In genomic region chr12:50081157-50081556, GRCm38 (mm10) we compare ENCODE assay signal across 29 mouse cellular contexts.
DNase-seq lines count a peak whose midpoint lies in the region; ATAC-seq lines count a peak whose summit lies in the region.
"Had no signal": no experiment of that assay in that cellular context is flagged by ENCODE, and none has a peak within 500 bp of the region (broad histone marks: within the 10 kb centered on the region; RNA-seq: fewer than 3 reads in every experiment).

No protein-coding gene starts in this region.

- no peaks in the 10 kb centered on the region for H3K27me3 ChIP-seq in forebrain, embryonic 16.5 days (replicated peaks; ENCODE audit: control insufficient read depth, insufficient read depth, low read length)
- H3K27me3 ChIP-seq: CH12.LX; heart, embryonic 13.5 days; hindbrain, embryonic 15.5 days; limb, embryonic 13.5 days; lung, embryonic 15.5 days; megakaryocyte, embryonic 14.5 days; midbrain, embryonic 13.5 days had no signal

- H3K4me3 ChIP-seq in forebrain, embryonic 16.5 days (replicated peaks; ENCODE audit: low read length) = no peak overlapping the region
- H3K4me3 ChIP-seq: erythroblast, embryonic 14.5 days; gastrocnemius, adult 2 months; heart, adult 2 months; heart, embryonic 13.5 days; hindbrain, embryonic 10.5 days; hindbrain, embryonic 15.5 days; limb, embryonic 13.5 days; lung, embryonic 15.5 days; megakaryocyte, embryonic 14.5 days; midbrain, embryonic 13.5 days had no signal

- peak; percentile 54 for ATAC-seq in forebrain, embryonic 16.5 days
- ATAC-seq: inflammation-experienced regulatory T-cells, adult 6 months; midbrain, embryonic 13.5 days had no signal

- peak; percentile 2 to 5 for DNase-seq in cerebellum, postnatal 10 days
- DNase-seq in cerebellum, adult 8-10 months = no peak
- DNase-seq in layer of hippocampus, postnatal 14 days (ENCODE audit: low spot score in 2 of 2) = peak; percentile 33 to 37
- no peak for DNase-seq in layer of hippocampus, adult 11-12 months (ENCODE audit: low spot score)
- DNase-seq in brain, adult 2 months (ENCODE audit: low read depth, low spot score) = peak; percentile 24
- no peak for DNase-seq in heart, postnatal 14 days
- DNase-seq: adrenal gland, adult 8-10 months; cerebellum, adult 11 months; cerebellum, adult 9-11 months; gastrocnemius, adult 2 months; gastrocnemius, postnatal 36 days; heart, adult 2 months; heart, postnatal 10 days; kidney, adult 11 months; kidney, postnatal 14 days; spleen, adult 18-20 months; thymus, postnatal 14 days had no signal

- peak overlapping the region; percentile 90 for H3K27ac ChIP-seq in forebrain, embryonic 16.5 days (ENCODE audit: low read length)
- H3K27ac ChIP-seq: gastrocnemius, adult 2 months; heart, adult 2 months; heart, embryonic 13.5 days; hindbrain, embryonic 10.5 days; hindbrain, embryonic 15.5 days; limb, embryonic 13.5 days; lung, embryonic 15.5 days; midbrain, embryonic 13.5 days had no signal

- peaks cover 12% of the 10 kb centered on the region for H3K4me1 ChIP-seq in forebrain, embryonic 16.5 days (replicated peaks; ENCODE audit: control insufficient read depth, insufficient read depth, low read length)
- H3K4me1 ChIP-seq: heart, embryonic 13.5 days; hindbrain, embryonic 10.5 days; hindbrain, embryonic 15.5 days; limb, embryonic 13.5 days; lung, embryonic 15.5 days; megakaryocyte, embryonic 14.5 days; midbrain, embryonic 13.5 days had no signal

- H3K9ac ChIP-seq in forebrain, embryonic 16.5 days (replicated peaks; ENCODE audit: low read depth, low read length) = no peak overlapping the region; the same call in 1 of the 2 replicates
- H3K9ac ChIP-seq: heart, embryonic 13.5 days; hindbrain, embryonic 15.5 days; limb, embryonic 13.5 days; lung, embryonic 15.5 days; midbrain, embryonic 13.5 days had no signal

- H3K9me3 ChIP-seq in forebrain, embryonic 16.5 days (ENCODE audit: control insufficient read depth, low read length) = no peaks in the 10 kb centered on the region
- H3K9me3 ChIP-seq: heart, embryonic 13.5 days; hindbrain, embryonic 10.5 days; hindbrain, embryonic 15.5 days; limb, embryonic 13.5 days; lung, embryonic 15.5 days; megakaryocyte, embryonic 14.5 days; midbrain, embryonic 13.5 days had no signal

- 53% methylated on average over 9 of the region's 9 CpGs for WGBS in forebrain, embryonic 16.5 days

- no peaks in the 10 kb centered on the region for H3K36me3 ChIP-seq in forebrain, embryonic 16.5 days (ENCODE audit: control insufficient read depth, insufficient read depth)
- H3K36me3 ChIP-seq: heart, embryonic 13.5 days; hindbrain, embryonic 10.5 days; hindbrain, embryonic 15.5 days; limb, embryonic 13.5 days; lung, embryonic 15.5 days; midbrain, embryonic 13.5 days had no signal

- intact Hi-C loops in heart, postnatal 14 days (cut with DNase I) = no loop called here

- H3K4me2 ChIP-seq in forebrain, embryonic 16.5 days (ENCODE audit: low read length) = peak overlapping the region; percentile 31
- H3K4me2 ChIP-seq: heart, embryonic 13.5 days; hindbrain, embryonic 15.5 days; limb, embryonic 13.5 days; liver, embryonic 11.5 days; lung, embryonic 15.5 days; midbrain, embryonic 13.5 days had no signal

Comparison
In these comparisons a context has a peak if more than half of its experiments do, and no peak if none do; other contexts are left out.
1. DNase-seq: peak in cerebellum, postnatal 10 days (2 of 2), layer of hippocampus, postnatal 14 days (2 of 2) and brain, adult 2 months (single experiment); none in cerebellum, adult 8-10 months (single experiment), layer of hippocampus, adult 11-12 months (single experiment) and heart, postnatal 14 days (0 of 2).